Mouse (Mus musculus): ENCODE measurements around the gene Arhgap24.

Arhgap24 gene

DNA sequence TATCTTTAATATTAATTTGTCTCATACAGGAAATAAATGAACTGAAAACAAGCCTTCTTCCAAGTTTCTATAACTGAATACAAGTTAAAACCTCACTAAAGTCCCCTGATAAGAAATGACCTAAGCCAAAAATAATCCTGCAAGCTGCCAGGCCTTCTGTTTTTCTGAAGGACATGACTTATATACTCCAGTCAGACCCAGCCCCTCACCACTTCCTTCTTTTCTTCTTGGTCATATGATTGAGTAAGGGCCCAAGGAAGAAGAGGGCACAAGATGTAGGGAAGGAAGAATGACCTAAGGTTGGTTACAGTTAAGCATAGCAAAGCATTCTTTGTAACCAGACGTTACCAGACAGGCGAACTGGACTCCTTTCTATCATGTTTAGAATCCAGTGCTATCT is 21.1 kb downstream of the Arhgap24 start:
- no peak for DNase-seq (ENCODE audit: low spot score in 2 of 2)

GRCm38 (mm10) chr5:102503066-102503465 is 21.9 kb downstream of the Arhgap24 start:
- DNase-seq (ENCODE audit: low spot score in 2 of 2) = no peak

GRCm38 (mm10) chr5:102503868-102504267 is 22.7 kb downstream of the Arhgap24 start:
- DNase-seq (ENCODE audit: low spot score in 2 of 2) = no peak

- DNase-seq (ENCODE audit: low spot score in 2 of 2) = no peak
Observed at GRCm38 (mm10) chr5:102504557-102504956, 23.4 kb downstream of the Arhgap24 start.

DNA sequence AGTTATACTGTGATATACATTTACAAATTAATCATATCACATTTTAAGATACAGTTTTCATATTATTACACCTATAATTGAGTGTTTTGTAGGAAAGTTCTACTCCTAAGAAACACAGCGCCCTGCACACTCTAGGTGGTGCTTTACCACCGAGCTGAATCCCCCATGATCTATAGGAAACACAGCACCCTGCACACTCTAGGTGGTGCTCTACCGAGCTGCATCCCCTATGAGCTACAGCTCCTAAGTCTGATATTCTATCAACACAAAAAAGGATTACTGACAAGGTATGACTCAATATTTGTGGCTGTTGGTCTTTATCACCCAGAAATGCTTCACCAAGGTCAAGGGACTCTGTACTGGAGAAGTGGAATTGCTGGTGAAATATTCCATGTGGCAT is 27.0 kb downstream of the Arhgap24 start:
- DNase-seq (ENCODE audit: low spot score in 2 of 2) = no peak

DNA sequence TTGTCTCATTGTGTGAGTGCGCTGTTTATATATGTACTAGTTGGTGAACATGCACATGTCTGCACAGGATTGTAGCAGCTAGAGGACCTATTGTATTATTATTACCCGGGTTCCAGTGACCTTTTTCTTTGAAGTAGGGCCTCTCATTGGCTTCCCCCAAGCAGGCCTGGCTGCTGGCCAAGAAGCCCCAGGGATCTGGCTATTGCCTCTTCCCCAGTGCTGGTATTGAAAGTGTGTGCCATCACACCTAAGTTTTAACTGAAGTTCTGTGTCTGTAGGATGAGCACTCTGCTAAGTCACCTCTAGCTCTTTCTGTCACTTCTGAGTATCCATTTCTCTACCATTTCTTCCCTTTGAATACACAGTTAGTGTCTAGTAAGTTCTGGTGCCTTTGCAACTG is 28.2 kb downstream of the Arhgap24 start:
- DNase-seq (ENCODE audit: low spot score in 2 of 2) = no peak

GRCm38 (mm10) chr5:102511651-102512050 is 30.5 kb downstream of the Arhgap24 start:
- DNase-seq (ENCODE audit: low spot score in 2 of 2) = no peak

DNA sequence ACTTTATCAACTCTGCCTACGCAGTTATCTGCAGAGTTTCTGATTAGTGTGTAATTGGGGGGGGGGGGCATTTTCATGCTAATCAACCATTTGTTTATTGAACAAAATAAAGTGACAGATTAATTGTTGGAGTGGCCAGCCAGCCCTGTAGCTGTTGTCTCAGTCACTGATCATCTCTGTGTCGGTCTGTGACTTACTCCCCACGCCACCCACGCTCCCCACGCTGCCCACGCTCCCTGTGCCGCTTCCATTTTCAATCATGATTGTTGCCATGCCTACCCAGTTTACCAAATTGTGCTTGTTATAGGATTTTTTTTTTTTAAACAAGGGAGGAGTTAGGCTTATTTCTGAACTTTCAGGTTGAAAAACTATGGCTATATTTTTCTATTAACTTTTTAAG is 34.3 kb downstream of the Arhgap24 start:
- no peak for DNase-seq (ENCODE audit: low spot score in 2 of 2)

GRCm38 (mm10) chr5:102520506-102520905 is 39.3 kb downstream of the Arhgap24 start:
- DNase-seq (ENCODE audit: low spot score in 2 of 2) = no peak

GRCm38 (mm10) chr5:102535311-102535710 is 54.1 kb downstream of the Arhgap24 start:
- no peak for DNase-seq (ENCODE audit: low spot score in 2 of 2)

- no peak for DNase-seq (ENCODE audit: low spot score in 2 of 2)
Observed at GRCm38 (mm10) chr5:102537819-102538218, 56.6 kb downstream of the Arhgap24 start.

DNA sequence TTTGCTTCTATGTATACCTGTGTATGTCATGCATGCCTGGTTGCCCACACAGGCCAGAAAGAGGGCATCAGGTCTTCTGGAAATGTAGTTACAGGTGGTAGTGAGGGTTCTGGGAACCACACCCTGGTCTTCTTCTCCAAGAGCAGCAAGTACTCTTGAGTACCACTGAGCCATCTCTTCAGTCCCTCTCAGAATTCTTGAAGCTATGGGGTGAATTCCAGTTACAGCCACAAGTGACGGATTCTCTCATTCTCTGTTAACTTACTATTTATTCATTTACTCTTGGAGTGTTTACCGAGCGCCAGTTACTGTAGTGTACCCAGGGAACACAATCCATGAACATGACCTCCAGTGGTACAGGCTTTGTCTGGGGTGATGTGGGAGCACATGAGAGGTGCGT is 65.1 kb downstream of the Arhgap24 start:
- no peak for DNase-seq (ENCODE audit: low spot score in 2 of 2)

DNA sequence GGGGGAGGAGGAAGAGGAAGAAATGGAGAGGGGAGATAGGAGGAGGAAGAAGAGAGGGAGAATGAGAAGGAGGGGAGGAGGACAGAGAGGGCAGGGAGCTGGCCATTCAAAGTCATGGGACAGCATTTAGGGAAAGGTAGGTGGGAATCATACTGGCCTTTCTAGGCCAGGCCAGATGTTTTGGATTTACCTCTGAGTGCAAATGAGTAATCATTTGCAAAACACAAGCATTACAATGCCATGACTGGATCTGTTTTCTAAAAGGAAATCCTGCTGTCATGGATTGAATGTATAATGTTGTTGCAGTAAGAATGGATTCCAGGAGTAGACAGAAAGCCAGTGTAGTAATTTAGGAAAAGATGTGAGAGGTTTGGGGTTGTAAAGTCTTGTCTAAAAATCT is 66.6 kb downstream of the Arhgap24 start:
- DNase-seq (ENCODE audit: low spot score in 2 of 2) = no peak

GRCm38 (mm10) chr5:102548382-102548781 is 67.2 kb downstream of the Arhgap24 start:
- no peak for DNase-seq (ENCODE audit: low spot score in 2 of 2)

DNA sequence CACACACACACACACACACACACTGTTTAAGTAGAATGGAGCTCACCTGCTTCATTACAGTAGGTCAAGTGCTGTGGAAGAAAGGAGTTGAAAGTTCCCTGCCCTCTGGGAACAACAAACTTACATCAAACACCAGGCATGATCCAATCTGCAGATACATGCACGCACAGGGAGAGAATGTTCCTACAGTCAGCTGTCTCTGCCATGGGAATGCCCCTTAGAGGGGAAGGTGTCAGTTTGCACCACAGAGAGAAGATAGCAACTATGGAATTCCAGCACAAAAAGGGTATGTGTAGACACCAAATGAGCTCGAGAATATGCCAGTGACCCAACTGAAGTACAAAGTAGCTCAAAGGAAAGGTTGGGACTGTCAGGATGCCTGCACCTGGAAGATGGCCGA is 69.0 kb downstream of the Arhgap24 start:
- no peak for DNase-seq (ENCODE audit: low spot score in 2 of 2)

DNA sequence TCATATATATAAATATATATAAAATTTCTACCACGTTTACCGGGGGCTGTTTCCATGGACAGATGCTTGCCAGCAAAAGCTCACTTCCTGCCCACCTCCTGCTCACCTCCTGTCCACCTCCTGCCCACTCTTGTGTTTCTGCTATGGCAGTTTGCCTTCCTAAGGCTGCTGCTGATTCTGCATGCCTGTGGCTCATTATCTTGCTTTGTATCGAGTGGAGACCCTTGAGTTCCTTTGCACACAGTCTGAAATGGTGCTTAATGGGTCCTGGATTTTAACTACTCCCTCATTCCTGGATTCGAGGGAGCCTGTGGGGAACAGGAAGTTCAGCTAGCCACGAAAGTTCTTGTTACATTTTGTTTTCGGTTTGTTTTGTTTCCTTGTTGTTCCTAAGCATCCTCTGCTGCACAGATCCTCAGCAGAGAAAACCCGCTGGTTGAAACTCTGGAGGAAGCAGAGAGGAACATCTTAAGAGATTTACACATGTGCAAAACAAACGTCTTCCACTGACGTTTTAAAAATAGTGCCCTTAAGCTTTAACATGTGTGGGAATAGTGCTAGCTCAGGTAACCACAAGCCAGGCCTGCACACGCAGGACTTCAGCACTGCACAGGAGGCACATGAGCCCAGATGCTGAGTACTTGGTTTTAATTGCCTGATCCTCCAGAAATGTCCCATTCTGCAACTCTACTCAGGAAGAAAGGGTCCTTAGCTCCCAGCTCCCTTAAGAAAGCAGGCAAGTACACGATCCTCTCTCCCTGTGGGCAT is 69.9 kb downstream of the Arhgap24 start:
- no peak for DNase-seq (ENCODE audit: low spot score in 2 of 2)

- no peak for DNase-seq (ENCODE audit: low spot score in 2 of 2)
Observed at GRCm38 (mm10) chr5:102552533-102552932, 71.3 kb downstream of the Arhgap24 start.

- DNase-seq (ENCODE audit: low spot score in 2 of 2) = no peak
Observed at GRCm38 (mm10) chr5:102555958-102556357, 74.8 kb downstream of the Arhgap24 start.

GRCm38 (mm10) chr5:102560270-102560669 is 79.1 kb downstream of the Arhgap24 start:
- DNase-seq (ENCODE audit: low spot score in 2 of 2) = no peak

DNA sequence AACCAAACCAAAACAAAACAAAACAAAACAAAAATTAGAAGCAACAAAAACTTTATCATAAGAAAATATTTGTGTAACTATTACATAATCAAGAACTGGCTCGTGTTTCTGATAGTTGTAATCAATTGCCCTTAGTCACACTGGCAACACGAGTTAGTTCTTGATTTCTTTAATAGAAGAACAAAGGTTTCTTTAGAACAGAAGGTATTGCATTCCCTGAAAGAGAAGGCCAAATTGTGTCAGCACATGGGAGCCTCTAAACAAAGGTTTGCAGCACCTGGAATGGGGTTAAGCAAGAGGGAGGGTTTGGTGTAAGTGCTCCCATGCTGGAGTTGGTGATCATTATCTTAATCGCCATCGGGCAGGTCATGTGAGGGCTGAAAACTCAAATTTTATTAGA is 82.8 kb downstream of the Arhgap24 start:
- DNase-seq (ENCODE audit: low spot score in 2 of 2) = no peak

- no peak for DNase-seq (ENCODE audit: low spot score in 2 of 2)
Observed at GRCm38 (mm10) chr5:102568764-102569163, 87.6 kb downstream of the Arhgap24 start.

DNA sequence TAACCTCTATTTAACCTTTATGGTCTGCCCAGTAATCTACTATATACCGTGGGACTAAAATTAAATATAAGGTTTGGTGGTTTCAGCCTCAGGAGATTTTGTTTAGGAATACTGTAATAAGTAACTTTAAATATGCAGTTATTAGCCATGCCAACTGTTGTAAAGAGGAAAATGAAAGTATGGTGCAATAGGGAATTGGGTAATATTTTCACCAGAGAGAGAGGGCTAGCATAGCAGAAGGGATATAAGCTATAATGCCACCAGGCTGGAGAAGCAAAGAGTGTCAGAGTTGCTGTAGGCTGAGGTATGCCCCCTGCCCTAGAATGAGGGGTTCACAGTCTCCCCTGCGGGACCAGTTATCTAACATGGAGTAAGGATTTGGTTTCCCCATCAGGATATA is 90.3 kb downstream of the Arhgap24 start:
- no peak for DNase-seq (ENCODE audit: low spot score in 2 of 2)

DNA sequence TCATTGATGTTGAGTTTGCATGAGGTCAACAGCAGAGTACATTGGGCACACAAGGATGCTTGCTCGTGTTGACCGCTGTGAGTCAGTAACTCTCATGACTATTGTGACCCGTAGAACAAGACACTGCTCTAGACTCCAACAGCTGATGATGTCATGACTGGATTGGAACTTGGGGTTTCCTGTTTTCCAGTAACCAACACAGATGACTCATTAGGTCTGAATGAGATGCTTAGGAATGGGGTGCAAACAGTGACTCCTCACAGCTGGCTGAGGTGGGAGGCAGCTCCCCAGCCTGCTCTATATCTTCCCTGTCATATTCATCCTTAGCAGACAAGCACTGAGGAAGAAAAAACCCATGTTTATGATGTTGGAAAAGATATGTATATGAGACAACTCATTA is 95.6 kb downstream of the Arhgap24 start:
- DNase-seq (ENCODE audit: low spot score in 2 of 2) = no peak

GRCm38 (mm10) chr5:102577729-102578128 is 96.5 kb downstream of the Arhgap24 start:
- DNase-seq (ENCODE audit: low spot score in 2 of 2) = no peak

Data from urinary bladder, postnatal 4 days (tissue).